Mouse (Mus musculus) testis, adult 2 months (tissue): ENCODE results near the gene Ssbp4. TPM values are rescaled to one million over a fixed set of nuclear protein-coding genes. Genes with fewer than 3 reads are reported as not detected.

ENCODE experiments used
- H3K27ac ChIP-seq: fragments of 200-500 bp; 2 replicates; pipeline ENCODE4 v1.5.1; 2012; ENCODE audit warnings: low read depth, low read length; ENCODE audit not compliant: control insufficient read depth, insufficient read depth
- H3K27me3 ChIP-seq: fragments of 200-500 bp; 2 replicates; pipeline ENCODE4 v1.6.1; 2012; ENCODE audit warnings: mild to moderate bottlenecking, low read length, moderate library complexity; ENCODE audit not compliant: control insufficient read depth, insufficient read depth
- H3K36me3 ChIP-seq: fragments of 200-500 bp; 2 replicates; pipeline ENCODE4 v1.6.1; 2012; ENCODE audit warnings: mild to moderate bottlenecking, low read length; ENCODE audit not compliant: control insufficient read depth, insufficient read depth
- H3K4me1 ChIP-seq: fragments of 200-500 bp; 2 replicates; pipeline ENCODE4 v1.6.1; 2012; ENCODE audit warnings: low read length; ENCODE audit not compliant: control insufficient read depth, insufficient read depth
- H3K4me3 ChIP-seq: fragments of 200-500 bp; 2 replicates; pipeline ENCODE4 v1.5.1; 2012; ENCODE audit warnings: low read depth, mild to moderate bottlenecking, low read length, moderate library complexity, mixed read lengths; ENCODE audit not compliant: control insufficient read depth
- CTCF ChIP-seq: fragments of 200-500 bp; IDR thresholded peaks from 2 replicates; pipeline ENCODE4 v1.5.1; 2012; ENCODE audit warnings: low read depth, mild to moderate bottlenecking, inconsistent platforms, low read length, moderate library complexity; ENCODE audit not compliant: control insufficient read depth, insufficient read depth, insufficient replicate concordance
- POLR2A ChIP-seq: fragments of 200-500 bp; IDR thresholded peaks from 2 replicates; pipeline ENCODE4 v1.6.1; 2012; ENCODE audit warnings: low read depth, mild to moderate bottlenecking, inconsistent platforms, low read length, moderate library complexity; ENCODE audit not compliant: control insufficient read depth
- polyA plus RNA-seq: library from polyadenylated mRNA; depleted of rRNA; stranded (reverse); fragments of >200 nt; gene quantifications from 2 replicates; pipeline ENCODE4 v1.2.3, GENCODE M21; 2012; rRNA removed

The Ssbp4 gene
- polyA plus RNA-seq, 1 experiment, result 35.6 TPM

DNA sequence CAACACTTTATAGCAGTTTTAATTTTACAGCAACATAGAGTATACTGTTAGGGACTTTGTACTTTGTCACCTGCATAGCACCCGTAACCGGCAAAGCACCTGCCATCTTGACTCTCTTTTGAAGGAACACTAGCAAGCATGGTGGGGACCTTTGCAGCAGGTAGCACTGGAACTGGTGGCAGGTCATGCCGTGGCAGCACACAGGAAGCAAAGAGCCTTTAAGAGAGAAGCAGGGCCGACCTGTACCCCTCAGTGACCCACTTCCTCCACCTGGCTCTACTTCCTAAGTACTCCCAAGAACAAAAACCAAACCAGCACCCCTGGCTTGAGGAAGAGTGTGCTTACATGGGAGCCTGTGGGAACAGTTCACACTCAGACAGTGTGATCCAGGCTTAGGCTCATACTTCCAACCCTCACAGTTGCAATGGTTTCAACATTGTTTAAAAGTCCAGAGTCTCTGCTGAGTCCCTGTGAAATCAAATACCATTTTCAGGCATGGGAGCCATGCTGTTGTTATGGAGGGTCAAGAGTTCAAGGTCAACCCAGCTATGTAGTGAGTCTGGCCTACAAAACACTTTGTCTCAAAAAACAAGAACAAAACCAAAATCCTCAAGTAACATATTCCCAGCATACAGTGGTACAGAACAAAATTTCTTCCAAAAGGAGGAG, 53.5 kb downstream of the Ssbp4 start:
- Histone ChIP-seq H3K4me1 (peaks cover 16% of the 10 kb centered on the region), H3K36me3 (no peaks in the 10 kb centered on the region), H3K27me3 (no peaks in the 10 kb centered on the region), H3K27ac (peak overlapping the region; percentile 37; the same call in 1 of the 2 replicates), H3K4me3 (no peak overlapping the region)
- TF ChIP-seq CTCF (no peak), POLR2A (no peak)

DNA sequence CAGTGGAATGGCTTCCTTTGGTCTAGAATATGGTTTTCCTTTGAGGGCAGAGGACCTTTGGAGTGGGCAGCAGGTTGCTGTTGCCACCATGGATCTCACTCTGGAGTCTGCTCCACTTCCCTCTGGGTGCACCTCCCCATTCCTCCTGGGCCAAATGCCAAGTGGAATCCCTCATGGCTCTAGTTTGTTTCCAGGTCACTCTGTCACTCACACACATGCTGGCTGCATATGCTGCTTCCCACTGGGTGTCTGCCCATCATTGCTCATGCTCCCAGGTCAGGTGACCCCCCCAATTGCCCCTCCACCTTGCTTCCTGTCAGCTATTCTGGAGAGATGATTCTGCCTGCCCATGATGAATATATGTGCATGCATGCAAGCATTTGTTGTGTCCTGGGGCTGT, 54.9 kb downstream of the Ssbp4 start:
- peaks cover 13% of the 10 kb centered on the region for H3K4me1 ChIP-seq
- H3K36me3 ChIP-seq, result no peaks in the 10 kb centered on the region
- H3K4me3 ChIP-seq, result no peak overlapping the region
- no peaks in the 10 kb centered on the region for H3K27me3 ChIP-seq
- TF ChIP-seq CTCF, result no peak
- H3K27ac ChIP-seq, result no peak overlapping the region

DNA sequence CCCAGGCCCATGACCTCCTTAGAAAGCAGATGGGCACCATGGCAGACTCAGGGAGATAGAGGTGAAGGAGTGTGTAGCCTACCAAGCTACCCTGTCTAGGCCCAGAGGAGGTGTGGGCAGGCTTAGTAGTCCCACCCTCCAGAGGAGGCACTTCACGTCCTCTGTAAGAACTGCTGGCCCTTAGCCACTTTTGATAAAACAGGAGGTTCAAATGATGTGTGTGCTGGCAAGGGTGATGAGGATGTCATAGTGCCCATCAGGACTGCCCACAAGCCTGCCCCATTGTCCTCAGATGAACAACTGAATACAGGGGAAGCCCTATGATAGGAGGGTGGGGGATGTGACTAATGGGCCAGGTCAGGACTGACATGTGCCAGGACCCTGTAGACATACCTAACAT, 55.8 kb downstream of the Ssbp4 start:
- peaks cover 17% of the 10 kb centered on the region for H3K4me1 ChIP-seq
- TF ChIP-seq POLR2A, result no peak
- no peak for TF ChIP-seq CTCF
- H3K27me3 ChIP-seq, result no peaks in the 10 kb centered on the region
- H3K27ac ChIP-seq, result no peak overlapping the region
- no peak overlapping the region for H3K4me3 ChIP-seq
- H3K36me3 ChIP-seq, result no peaks in the 10 kb centered on the region

DNA sequence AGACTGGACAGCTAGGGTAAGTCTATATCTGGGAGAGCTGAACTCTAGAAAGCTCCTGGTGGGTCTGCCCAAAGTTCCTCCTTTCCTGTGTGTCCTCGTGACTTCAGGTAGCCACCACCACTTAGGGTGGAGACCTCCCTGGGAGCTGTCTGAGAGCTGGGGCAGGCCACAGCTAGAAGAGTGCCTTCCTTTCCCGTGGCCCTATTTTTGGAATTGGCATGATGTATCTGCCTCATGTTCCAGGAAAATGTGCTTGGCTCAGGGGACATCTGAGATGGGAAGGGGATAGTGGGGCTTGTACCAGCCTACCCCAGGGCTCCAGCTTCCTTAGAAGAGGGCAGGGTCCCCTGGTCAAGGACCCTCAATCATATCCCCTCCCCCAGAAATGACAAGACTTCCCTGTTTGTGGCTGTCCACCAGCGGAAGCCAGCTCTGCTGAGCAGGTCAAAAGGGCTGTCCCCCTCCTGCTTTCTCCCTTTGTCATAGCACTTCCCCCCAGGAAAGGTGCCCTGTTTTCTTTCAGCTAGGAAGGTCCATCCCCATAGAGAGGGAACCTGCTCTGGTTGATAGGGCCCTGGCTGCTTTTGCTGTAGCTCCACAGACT, 57.0 kb downstream of the Ssbp4 start:
- Histone ChIP-seq H3K27ac (peak overlapping the region; percentile 33; the same call in 1 of the 2 replicates), H3K36me3 (no peaks in the 10 kb centered on the region), H3K4me3 (no peak overlapping the region), H3K27me3 (no peaks in the 10 kb centered on the region), H3K4me1 (peaks cover 17% of the 10 kb centered on the region)
- no peak for TF ChIP-seq CTCF
- TF ChIP-seq POLR2A, result no peak

DNA sequence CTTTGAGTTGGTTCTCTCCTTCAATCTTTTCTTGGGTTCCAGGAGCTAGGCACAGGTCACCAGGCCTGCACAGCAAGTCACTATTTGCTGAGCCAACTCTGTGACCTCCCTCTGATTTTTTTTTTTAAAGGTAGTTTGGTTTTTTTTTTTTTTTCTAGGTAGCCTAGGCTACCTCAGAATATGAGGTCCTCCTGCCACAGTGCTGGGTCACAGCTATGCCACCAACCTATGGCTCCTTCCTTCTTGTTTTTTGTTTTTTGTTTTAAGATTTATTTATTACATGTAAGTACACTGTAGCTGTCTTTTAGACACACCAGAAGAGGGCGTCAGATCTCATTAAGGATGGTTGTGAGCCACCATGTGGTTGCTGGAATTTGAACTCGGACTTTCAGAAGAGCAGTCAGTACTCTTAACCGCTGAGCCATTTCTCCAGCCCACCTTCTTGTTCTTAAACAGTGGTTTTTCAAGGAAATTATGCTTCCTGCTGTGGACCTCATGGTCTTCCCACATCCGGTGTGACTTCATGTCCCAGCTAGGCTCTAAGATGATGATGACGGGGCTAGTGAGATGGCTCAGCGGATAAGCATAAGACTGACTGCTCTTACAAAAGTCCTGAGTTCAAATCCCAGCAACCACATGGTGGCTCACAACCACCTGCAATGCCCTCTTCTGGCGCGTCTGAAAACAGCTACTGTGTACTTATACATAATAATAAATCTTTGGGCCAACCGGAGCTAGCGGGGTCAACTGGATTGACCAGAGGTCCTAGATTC, 59.1 kb downstream of the Ssbp4 start:
- Histone ChIP-seq H3K27me3 (no peaks in the 10 kb centered on the region), H3K4me1 (peaks cover 17% of the 10 kb centered on the region), H3K36me3 (no peaks in the 10 kb centered on the region), H3K27ac (no peak overlapping the region), H3K4me3 (no peak overlapping the region)
- no peak for TF ChIP-seq POLR2A

DNA sequence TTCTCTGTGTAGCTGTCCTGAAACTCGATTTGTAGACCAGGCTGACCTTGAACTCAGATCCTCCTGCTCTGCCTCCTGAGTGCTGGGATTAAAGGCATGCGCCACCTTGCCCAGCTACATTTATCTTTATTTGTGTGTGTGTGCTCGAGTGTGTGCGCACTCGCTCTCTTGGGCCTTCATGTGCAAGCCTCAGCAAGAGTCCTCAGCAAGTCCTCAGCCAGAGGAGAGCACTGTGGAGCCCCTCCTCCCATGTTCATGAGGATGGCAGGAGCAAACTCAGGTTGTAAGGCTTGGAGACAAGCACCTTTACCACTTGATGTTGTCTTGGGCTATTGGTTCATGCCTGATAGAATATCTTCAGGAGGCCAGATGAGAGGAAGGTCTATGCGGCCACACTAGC, 60.9 kb downstream of the Ssbp4 start:
- H3K4me1 ChIP-seq, result peaks cover 11% of the 10 kb centered on the region
- TF ChIP-seq CTCF (no peak), POLR2A (no peak)

More for the DNA sequence above, 60.9 kb downstream of the Ssbp4 start:
- Histone ChIP-seq H3K4me3 (no peak overlapping the region), H3K27ac (no peak overlapping the region), H3K36me3 (no peaks in the 10 kb centered on the region), H3K27me3 (no peaks in the 10 kb centered on the region)

Other genes starting within 250 kb of the Ssbp4 start
- gene Comp, start 235.3 kb downstream of the Ssbp4 start, polyA plus RNA-seq, result 409 and 456 TPM in 2 replicates
- gene Crtc1, start 169.3 kb downstream of the Ssbp4 start, polyA plus RNA-seq, result 11.3 and 12.3 TPM in 2 replicates
- 3.6 and 4.8 TPM in 2 replicates for gene Klhl26, start 131.9 kb downstream of the Ssbp4 start, polyA plus RNA-seq
- 62.6 and 62.9 TPM in 2 replicates for gene Tmem59l, start 121.5 kb downstream of the Ssbp4 start, polyA plus RNA-seq
- 126 and 137 TPM in 2 replicates for gene Crlf1, start 115.7 kb downstream of the Ssbp4 start, polyA plus RNA-seq
- 23.9 and 26.9 TPM in 2 replicates for gene Rex1bd, start 102.1 kb downstream of the Ssbp4 start, polyA plus RNA-seq
- 768 and 853 TPM in 2 replicates for gene Uba52, start 98.1 kb downstream of the Ssbp4 start, polyA plus RNA-seq
- gene Fkbp8, start 81.1 kb downstream of the Ssbp4 start, polyA plus RNA-seq, result 179 and 198 TPM in 2 replicates
- 77.9 and 84.7 TPM in 2 replicates for gene Kxd1, start 80.9 kb downstream of the Ssbp4 start, polyA plus RNA-seq
- gene Ell, start 69.4 kb downstream of the Ssbp4 start, polyA plus RNA-seq, result 42.5 and 43.8 TPM in 2 replicates
- 561 and 588 TPM in 2 replicates for gene Isyna1, start 14.5 kb downstream of the Ssbp4 start, polyA plus RNA-seq
- gene Lrrc25, start 7.3 kb upstream of the Ssbp4 start, polyA plus RNA-seq, result 1.4 TPM in 2 replicates
- gene Gdf15, start 23.6 kb upstream of the Ssbp4 start, polyA plus RNA-seq, result 1.3 and 1.4 TPM in 2 replicates
- gene Pgpep1, start 51.5 kb upstream of the Ssbp4 start, polyA plus RNA-seq, result 3.7 and 4.9 TPM in 2 replicates
- gene Lsm4, start 64.4 kb upstream of the Ssbp4 start, polyA plus RNA-seq, result 148 and 168 TPM in 2 replicates
- 79.2 and 105 TPM in 2 replicates for gene Jund, start 90.1 kb upstream of the Ssbp4 start, polyA plus RNA-seq
- 286 and 302 TPM in 2 replicates for gene Iqcn, start 94.6 kb upstream of the Ssbp4 start, polyA plus RNA-seq
- 0.86 and 0.91 TPM in 2 replicates for gene Gm3336, start 109.7 kb upstream of the Ssbp4 start, polyA plus RNA-seq
- 1.1 TPM in 2 replicates for gene Pde4c, start 114.8 kb upstream of the Ssbp4 start, polyA plus RNA-seq
- 7.9 and 8.2 TPM in 2 replicates for gene Rab3a, start 145.8 kb upstream of the Ssbp4 start, polyA plus RNA-seq
- 13.5 and 14.4 TPM in 2 replicates for gene Mpv17l2, start 152.1 kb upstream of the Ssbp4 start, polyA plus RNA-seq
- gene Pik3r2, start 167.8 kb upstream of the Ssbp4 start, polyA plus RNA-seq, result 25.1 and 30.8 TPM in 2 replicates
- 11.0 and 13.1 TPM in 2 replicates for gene Mast3, start 196.2 kb upstream of the Ssbp4 start, polyA plus RNA-seq
- gene Il12rb1, start 199.6 kb upstream of the Ssbp4 start, polyA plus RNA-seq, result 0.25 and 0.40 TPM in 2 replicates
- gene Arrdc2, start 230.8 kb upstream of the Ssbp4 start, polyA plus RNA-seq, result 17.1 and 19.4 TPM in 2 replicates